Mouse (Mus musculus): ENCODE measurements around the gene Vps37b. TPM values are rescaled to one million over a fixed set of nuclear protein-coding genes. Genes with fewer than 3 reads are reported as not detected.

The Vps37b gene
- total RNA-seq, 2 experiments from 2014 or later = 42.5 to 42.6 TPM

DNA sequence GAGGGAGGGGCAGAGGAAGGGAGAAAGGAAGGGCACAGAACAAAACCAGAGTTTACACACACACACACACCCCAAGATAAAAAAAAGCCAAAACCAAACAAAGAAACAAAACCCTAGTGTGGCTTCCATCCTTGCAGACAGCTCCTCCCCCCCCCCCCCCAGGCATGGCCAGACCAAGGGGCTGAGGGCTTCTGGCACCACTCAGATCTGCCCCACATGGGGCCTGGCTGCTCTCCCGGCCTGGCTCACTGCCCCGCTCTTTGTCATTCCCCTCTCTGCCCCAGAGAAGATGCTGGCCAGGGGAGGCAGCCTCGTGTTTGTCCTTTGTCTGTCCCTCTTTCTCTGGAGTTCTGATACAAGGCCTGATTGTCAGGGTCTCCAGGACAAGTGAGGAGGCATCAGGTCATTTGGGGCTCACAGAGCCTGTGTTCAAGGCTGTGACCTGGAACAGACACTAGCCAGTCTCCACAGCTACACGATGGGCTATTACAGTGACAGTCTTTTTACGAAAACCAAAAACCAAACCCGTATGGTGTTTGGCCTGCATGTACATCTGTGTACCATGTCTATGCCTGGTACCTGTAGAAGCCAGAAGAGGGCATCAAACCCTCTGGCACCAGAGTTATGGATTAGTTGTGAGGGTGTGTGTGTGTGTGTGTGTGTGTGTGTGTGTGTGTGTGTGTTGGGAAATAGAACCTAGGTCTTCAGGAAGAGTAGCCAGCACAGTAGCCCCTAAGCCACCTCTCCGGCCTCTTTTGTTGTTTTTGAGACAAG is 38.6 kb downstream of the Vps37b start:
- DNase-seq (ENCODE audit: extremely low spot score in 1 of 2, low spot score in 2 of 2) = peak; percentile 70 to 87
- intact Hi-C loops (cut with DNase I) = loop anchor here (1.0 to 5.0 kb wide), 2 partner anchors 46 to 171 kb away; no protein-coding TSS in a partner anchor

DNA sequence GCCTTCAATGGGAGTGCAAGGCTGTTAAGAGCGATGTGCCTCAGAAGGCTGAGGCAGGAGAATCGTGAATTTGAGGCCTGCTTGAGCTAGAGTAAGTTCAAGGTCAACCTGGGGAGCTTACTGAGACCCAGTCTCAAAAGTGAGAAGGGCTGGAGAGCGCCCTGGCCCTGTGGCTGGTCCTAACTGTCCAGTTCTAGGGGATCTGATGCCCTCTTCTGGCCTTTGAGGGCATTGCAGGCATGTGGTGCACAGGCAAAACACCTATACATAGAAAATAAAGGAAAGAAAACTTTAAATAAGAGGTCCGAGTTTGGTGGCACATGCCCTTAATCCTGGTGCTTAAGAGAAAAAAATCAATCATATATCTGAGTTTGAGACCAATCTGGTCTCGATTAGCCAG is 39.3 kb downstream of the Vps37b start:
- DNase-seq (ENCODE audit: extremely low spot score in 1 of 2, low spot score in 2 of 2) = peak; percentile 82 to 89
- intact Hi-C loops (cut with DNase I) = loop anchor here (1.0 to 5.0 kb wide), 2 partner anchors 45 to 170 kb away; no protein-coding TSS in a partner anchor

DNA sequence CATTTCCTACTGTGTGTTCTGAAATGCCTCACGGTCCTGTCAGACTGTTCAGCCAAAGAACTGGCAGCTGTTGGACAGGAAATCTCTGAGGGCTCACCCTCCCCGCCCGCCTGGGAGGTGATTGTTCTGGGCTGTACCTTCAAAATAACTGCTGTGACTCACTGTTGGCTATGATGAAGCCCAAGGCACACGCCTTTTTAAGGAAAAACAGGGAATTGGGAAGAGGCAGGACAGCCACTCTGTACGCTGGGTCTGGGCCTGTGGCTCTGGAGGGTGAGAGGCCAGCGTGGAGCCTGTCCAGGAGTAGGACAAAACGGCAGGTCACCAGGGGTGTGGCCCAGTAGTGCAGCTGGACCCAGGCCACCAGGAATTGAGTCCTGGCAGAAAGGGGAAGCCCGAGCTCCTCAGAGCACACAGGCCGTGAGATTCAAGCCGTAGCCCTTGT is 39.9 kb downstream of the Vps37b start:
- DNase-seq (ENCODE audit: extremely low spot score in 1 of 2, low spot score in 2 of 2) = peak in 1 of 2 experiments; percentile 78
- intact Hi-C loops (cut with DNase I) = loop anchor here (5.0 kb wide), 1 partner anchor 170 kb away; no protein-coding TSS in a partner anchor

DNA sequence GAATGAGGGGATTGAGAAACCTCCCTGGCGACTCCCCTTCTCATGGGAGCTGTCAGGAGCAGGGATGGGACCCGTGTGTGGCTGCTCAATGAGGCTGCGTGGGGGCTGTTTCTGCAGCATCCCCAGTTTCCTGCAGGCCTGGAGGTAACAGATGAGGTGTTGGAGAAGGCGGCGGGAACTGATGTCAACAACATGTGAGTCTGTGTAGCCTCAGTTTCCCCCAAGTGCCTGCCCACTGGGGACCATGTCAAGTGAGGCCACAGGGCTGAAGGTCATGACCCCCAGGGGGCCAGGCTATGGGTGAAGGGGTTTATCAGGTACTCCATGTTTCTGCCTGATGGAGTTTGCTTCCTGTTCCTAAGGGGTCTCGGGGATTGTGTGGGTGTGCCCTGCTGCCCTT is 40.7 kb downstream of the Vps37b start:
- intact Hi-C loops (cut with DNase I) = loop anchor here (5.0 kb wide), 1 partner anchor 169 kb away; no protein-coding TSS in a partner anchor
- peak in 1 of 2 experiments; percentile 47 for DNase-seq (ENCODE audit: extremely low spot score in 1 of 2, low spot score in 2 of 2)

DNA sequence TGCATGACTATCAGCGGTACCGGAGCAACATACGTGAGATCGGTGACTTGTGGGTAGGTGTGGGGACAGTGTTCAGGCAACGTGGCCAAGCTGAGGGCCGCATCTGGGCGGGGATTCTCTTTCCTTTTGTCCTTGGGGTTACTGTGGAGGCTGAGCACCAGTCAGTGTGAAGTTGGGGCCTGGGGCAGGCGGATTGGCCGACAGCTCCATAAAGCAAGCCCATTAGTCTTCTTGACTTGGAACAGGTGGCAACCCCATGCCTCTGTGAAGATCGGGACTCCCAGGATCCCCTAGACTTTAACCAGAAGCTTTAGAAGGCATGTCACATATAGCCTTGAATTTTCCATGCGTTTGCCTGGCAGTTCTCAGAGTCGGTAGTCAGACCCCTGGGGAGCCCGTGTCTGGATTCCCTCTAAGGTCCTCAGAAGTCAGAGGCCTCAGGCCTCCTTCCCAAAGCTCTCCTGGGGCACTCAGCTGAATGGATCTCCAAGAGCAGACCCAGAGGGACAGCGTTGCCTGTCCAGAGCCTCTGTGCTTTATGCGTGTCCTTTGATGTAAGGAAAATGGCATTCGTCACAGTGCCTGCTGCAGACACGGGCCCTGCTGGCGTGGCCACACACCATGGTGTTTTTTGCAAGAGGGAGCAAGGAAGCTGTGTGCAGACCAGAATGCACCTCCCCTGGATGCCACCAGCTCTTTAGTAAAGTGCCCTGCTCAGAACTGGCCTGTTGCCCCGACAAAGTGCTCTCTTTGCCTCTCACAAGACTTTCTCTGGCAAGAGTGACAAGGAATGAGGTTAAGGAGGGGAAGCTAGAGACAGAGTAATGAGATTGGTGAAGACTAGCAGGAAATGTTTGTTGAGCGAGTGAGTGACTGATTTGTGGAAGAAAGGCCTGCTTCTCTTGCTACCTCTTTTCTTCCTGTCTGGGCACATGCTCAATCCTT is 41.9 kb downstream of the Vps37b start:
- intact Hi-C loops (cut with DNase I) = loop anchor here (5.0 kb wide), 1 partner anchor 168 kb away; no protein-coding TSS in a partner anchor
- peak in 1 of 2 experiments; percentile 21 for DNase-seq (ENCODE audit: extremely low spot score in 1 of 2, low spot score in 2 of 2)

DNA sequence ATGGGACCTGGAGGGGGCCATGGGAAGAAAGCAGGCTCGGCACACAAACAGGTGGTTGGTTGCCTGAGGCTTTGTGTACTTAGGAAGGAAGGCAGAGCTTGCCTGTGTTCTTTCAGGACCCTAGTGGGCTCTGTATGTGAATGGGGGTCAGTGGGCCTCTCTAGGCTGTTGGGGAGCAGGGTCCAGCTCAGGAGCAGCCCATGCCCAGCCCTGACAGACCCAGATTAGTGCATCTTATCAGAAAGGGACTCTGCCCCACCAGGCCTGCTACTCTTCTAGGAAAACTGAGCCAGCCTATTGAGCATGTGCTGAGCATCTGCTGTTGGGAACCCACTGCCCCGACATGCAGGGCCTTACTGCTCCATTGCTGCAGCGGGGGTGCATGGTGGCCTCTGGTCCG is 44.6 kb downstream of the Vps37b start:
- intact Hi-C loops (cut with DNase I) = no loop called here

DNA sequence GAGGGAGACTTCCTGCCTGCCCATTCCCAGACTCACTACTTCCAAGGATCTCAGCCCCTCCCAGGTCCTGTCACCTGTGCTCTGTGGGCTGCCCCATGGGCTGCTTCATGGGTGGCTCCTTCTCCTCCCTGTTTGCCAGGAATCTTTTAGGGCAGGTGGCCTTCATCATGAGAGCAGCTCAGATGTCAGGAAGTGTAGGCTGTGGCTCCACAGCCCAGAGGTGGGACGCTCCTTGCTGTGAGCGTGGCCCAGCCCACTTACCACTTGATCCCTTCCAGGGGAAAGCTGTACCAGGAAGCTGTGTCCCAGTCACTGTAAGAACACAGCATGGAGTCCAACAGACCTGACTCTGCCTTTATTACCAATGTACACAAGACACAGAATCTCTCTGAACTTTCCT is 45.1 kb downstream of the Vps37b start:
- DNase-seq (ENCODE audit: extremely low spot score in 1 of 2, low spot score in 2 of 2) = no peak
- intact Hi-C loops (cut with DNase I) = no loop called here

More for the DNA sequence above, 44.6 kb downstream of the Vps37b start:
- DNase-seq (ENCODE audit: extremely low spot score in 1 of 2, low spot score in 2 of 2) = no peak

DNA sequence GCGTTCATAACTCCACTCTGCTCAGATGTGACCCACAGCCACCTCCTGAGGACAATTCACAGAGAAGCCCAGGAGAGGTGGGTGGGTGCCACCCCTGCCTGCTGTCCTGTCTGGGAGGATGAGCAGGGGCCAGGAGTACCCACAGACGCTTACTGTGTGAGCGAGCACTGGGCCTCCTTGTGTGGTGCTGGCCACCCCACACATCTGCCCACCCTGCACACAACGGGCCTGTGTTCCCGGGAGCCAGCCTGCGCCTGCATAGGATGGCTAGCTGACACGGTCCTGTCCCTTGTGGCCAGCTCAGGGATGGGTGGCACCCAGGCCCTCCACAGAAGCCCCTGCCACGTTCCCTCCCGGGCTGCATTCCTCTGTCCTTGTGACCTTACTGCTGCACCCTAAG is 46.6 kb downstream of the Vps37b start:
- intact Hi-C loops (cut with DNase I) = no loop called here
- peak in 1 of 2 experiments; percentile 67 for DNase-seq (ENCODE audit: extremely low spot score in 1 of 2, low spot score in 2 of 2)

DNA sequence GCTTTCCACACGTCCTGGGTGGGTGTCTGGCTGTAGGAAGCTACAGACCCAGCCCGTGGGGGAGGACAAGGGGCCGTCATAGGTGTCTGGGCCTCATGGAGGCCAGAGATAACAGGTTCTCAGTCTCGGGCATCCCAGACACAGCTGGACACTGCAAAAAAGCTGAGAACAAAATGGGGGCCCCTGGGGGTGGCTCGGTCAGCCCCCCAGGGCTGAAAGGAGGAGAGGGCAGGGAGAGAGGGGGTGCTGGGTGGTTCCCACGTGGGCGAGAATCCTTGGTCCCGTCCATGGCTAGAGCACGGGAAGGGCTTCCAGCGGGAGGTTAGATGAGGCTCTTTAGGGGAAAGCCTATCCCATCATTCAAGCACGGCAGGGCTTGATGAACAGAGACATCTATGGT is 49.2 kb downstream of the Vps37b start:
- intact Hi-C loops (cut with DNase I) = no loop called here
- no peak for DNase-seq (ENCODE audit: extremely low spot score in 1 of 2, low spot score in 2 of 2)

DNA sequence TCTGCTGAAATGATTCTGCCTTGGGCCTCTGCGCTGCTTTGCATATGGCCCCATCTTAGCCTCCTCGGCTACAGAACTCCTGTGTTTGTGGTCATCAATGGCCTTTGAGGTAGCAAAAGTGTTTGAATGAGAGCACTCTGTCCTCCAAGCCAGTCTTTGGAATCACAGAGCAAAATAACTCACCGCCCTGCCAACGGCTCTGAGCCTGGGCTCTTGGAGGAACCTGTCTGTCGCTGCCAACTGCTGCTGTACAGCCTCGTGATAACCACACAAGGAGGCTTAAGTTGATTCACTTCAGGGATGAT is 50.9 kb downstream of the Vps37b start:
- intact Hi-C loops (cut with DNase I) = no loop called here
- peak in 1 of 2 experiments; percentile 24 for DNase-seq (ENCODE audit: extremely low spot score in 1 of 2, low spot score in 2 of 2)

DNA sequence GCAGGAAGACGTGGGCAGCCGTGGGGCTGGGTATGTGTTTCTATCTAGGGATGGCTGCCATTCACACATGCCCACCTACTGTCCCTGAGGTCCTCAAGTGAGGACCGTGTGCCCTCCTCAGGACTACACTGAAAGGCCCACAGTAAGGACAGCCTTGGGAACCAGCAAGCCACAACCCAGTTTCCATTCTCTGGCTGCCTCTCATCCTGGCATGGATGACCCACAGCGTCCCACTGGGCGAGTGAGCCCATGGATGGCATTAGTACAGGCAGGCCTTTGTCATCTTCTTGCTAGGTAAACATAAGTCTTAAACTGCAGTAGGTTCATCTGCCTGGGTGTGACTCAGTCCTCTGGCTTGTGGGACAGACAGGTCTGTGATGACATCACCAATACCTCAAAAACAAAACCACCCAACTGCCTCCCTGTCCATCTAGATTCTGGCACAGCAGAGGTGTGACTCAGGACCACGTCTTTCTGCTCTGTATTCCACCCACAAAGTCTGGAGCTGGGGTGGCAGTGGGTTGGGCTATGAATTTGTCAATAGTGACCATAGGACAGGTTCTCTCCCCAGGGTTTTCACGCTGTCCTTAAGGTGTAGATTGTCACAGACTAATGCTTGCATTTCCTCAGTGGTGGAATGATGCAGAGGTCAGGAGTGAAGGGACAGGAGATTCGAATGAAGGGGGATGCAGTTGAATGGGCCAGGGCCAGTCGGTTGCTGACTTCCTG is 51.4 kb downstream of the Vps37b start:
- DNase-seq (ENCODE audit: extremely low spot score in 1 of 2, low spot score in 2 of 2) = no peak
- intact Hi-C loops (cut with DNase I) = no loop called here

DNA sequence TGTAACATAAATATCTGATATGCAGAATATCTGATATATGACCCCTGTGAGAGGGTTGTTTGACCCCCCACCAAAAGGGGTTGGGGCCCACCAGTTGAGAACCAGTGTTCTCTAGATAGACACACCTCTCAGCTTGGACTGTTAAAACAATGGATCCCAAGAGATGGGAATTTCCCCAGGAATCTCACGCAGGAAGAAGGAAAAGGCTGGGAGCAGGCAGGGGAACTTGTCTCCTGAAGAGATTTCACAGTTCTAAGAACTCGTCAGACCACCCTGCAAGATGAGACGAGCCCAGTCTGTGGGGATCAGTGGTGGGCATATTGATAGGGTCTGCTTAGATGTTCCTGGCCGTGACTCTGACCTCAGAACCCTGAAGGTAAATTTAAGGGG is 52.1 kb downstream of the Vps37b start:
- DNase-seq (ENCODE audit: extremely low spot score in 1 of 2, low spot score in 2 of 2) = no peak
- intact Hi-C loops (cut with DNase I) = no loop called here

DNA sequence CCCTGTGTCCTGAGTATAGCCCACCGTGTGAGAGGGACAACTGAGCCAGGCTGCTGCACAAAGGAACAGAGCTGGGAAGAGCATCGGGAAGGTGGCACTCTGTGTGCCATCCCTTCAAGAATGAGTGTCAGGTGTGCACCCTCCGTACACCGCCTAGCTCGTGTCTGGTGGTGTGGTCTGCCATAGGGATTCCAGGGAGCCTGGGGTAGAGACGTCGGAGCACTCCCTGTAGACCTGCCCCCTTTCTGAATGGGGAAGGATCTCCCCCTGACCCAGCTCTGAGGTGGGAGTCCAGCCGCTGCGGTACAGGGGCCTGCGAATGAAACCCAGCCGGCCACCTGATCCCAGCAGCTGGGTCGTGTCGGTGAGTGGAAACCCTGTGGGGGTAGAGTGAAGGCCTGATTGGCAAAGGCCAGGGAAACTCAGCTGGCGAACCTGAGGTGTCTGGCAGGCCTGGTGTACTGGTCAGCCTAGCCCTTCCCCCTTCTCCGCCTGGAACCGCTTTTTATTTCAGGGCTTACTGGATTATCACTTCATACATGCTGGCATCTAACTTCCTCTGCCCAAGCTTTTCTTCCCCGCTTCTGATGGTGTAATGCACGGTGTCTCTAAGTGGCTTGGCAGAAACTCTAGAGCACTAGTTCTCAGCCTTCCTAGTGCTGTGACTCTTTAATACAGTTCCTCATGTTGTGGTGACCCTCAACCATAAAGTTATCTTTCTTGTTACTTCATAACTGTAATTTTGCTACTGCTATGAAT is 52.7 kb downstream of the Vps37b start:
- intact Hi-C loops (cut with DNase I) = no loop called here
- DNase-seq (ENCODE audit: extremely low spot score in 1 of 2, low spot score in 2 of 2) = peak in 1 of 2 experiments; percentile 17

DNA sequence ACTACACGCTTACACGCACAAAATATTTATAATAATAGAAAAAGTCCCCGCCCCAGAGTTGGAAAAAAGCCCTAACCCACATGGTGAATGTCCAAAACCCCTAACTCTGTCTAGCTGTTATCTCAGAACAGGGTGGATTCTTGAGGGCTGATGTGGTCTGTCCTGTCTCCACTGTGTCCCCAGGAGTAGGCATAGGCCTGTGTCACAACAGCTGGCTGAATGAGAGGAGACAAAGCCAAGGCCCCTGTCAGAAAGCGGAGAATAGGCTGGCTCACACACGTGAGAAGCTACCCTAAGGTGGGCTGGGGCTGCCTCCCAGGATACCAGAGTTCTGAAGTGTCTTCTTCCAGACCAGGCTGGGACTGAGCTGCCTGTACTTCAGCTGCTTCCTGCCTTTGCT is 53.9 kb downstream of the Vps37b start:
- no peak for DNase-seq (ENCODE audit: extremely low spot score in 1 of 2, low spot score in 2 of 2)
- intact Hi-C loops (cut with DNase I) = no loop called here

DNA sequence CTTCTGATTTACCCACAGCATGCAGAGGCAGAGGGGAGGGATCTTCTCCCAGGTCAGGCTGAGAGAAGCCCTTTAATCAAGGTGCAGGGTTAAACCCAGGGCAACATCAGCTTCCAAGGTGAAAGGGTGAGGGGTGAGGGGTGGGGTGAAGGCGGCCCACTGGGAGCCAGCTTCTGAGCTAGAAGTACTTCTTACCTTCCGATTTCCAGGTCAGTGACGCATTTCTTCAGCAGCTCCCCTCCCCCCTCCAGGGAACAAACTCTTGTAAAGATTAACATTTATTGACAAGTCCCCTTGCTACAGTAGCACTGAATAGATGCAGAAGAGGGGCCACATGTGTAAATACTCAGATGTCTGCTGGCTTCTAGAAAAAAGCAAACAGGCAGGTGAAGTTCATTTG is 54.8 kb downstream of the Vps37b start:
- DNase-seq (ENCODE audit: extremely low spot score in 1 of 2, low spot score in 2 of 2) = no peak
- intact Hi-C loops (cut with DNase I) = no loop called here

DNA sequence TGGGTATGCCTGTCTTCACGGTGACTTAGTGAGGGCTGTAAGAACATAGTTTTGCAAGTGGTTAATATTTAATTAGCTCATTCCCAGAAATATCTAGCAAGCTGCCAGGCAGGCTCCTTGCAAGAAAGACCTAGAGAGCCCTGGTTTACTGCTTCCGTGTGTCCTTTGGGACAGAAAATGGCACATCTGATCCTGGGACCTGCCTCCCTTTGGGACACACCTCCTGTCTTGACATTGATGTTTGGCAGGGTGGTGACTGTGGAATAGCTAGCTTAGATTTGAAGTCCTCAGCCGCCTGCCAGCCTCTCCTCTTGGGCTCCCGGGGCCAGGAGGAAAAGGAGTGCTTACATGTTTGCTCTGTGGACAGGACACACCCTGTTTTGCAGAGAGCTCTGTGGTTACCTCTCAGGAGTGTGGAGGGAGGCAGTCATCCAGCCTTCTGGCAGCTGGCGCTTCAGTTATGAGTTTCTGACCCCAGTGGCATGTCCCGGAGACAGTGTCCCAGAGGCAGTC is 56.3 kb downstream of the Vps37b start:
- DNase-seq (ENCODE audit: extremely low spot score in 1 of 2, low spot score in 2 of 2) = peak in 1 of 2 experiments; percentile 31
- intact Hi-C loops (cut with DNase I) = no loop called here

DNA sequence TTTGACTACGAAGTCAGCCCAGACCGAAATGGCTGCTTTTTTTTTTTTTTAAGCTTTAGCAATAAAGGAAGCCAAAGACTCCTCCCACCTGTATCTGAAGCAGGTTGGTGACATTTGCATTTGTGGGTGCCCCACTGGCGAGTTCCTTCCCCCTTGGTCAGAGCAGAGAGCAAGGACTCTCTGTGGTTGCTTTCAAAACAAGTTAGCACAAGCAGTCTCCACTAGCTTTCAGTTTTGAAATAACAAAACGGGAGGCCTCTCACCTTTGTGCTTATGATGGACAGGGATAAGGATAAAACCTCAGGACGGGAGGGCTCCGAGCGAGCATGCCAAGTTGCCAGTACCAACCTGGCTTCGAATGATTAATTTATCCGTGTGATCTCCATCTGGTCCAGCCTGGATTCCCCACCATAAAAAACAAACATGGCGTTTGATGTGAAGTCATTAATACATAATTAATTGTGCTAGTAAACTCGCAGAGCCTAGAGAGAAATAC is 57.4 kb downstream of the Vps37b start:
- DNase-seq (ENCODE audit: extremely low spot score in 1 of 2, low spot score in 2 of 2) = no peak
- intact Hi-C loops (cut with DNase I) = no loop called here

DNA sequence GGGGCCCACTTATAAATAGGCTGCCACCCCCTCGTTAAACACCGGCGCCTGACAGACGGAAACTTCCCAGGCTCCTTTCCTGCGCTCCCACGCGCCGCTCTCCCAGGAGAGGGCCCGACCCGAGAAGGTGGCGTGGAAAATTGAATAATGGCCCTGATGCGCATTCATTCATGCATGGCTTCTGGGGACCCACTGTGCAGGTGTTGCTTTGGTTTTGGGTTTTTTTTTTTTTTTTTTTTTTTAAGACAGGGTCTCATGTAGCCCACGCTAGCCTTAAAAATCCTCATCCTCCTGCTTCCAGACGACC is 57.9 kb downstream of the Vps37b start:
- peak in 1 of 2 experiments; percentile 47 for DNase-seq (ENCODE audit: extremely low spot score in 1 of 2, low spot score in 2 of 2)
- intact Hi-C loops (cut with DNase I) = no loop called here

Measured in left cerebral cortex, postnatal 10 days (tissue).